Mouse (Mus musculus) gastrocnemius, postnatal 10 days (tissue): ENCODE measurements at regions not wholly inside any gene's neighbourhood (a gene's known extent, or its start where the extent isn't known, plus 50 kb on each side); places are given as distances from the start of the nearest gene placed in this dataset.
A peak's percentile ranks its signal among the peaks of the same experiment; 100 is the strongest.

ENCODE experiments used
- DNase-seq: peaks from one replicate; pipeline ENCODE4 v3.0.0; 2021; ENCODE audit warnings: mixed read lengths
- microRNA-seq, 2 experiments: library from miRNA; unstranded; fragments of <30 nt; microRNA quantifications; one replicate each; pipeline ENCODE4 v1.2.0; 2021

GRCm38 (mm10) chr13:114679703-114680378 lies 138.2 kb upstream of the Mocs2 start:
- no peak for DNase-seq

GRCm38 (mm10) chr13:114680379-114680733 lies 137.7 kb upstream of the Mocs2 start:
- DNase-seq, result no peak

- DNase-seq, result no peak
Observed at GRCm38 (mm10) chr13:114681196-114681595, 136.8 kb upstream of the Mocs2 start.

GRCm38 (mm10) chr13:114681887-114682286 lies 136.1 kb upstream of the Mocs2 start:
- DNase-seq, result no peak

- no peak for DNase-seq
Observed at GRCm38 (mm10) chr13:114682891-114683290, 135.1 kb upstream of the Mocs2 start.

- no peak for DNase-seq
Observed at GRCm38 (mm10) chr13:114684298-114684697, 133.7 kb upstream of the Mocs2 start.

GRCm38 (mm10) chr13:114685368-114685767 lies 132.7 kb upstream of the Mocs2 start:
- no peak for DNase-seq

- no peak for DNase-seq
Observed at GRCm38 (mm10) chr13:114712601-114713000, 105.4 kb upstream of the Mocs2 start.

- peak; percentile 5 for DNase-seq
Observed at GRCm38 (mm10) chr13:114719771-114720170, 98.3 kb upstream of the Mocs2 start.

GRCm38 (mm10) chr13:114726828-114727227 lies 91.2 kb upstream of the Mocs2 start:
- DNase-seq, result no peak

- DNase-seq, result no peak
Observed at GRCm38 (mm10) chr13:114735066-114735465, 83.0 kb upstream of the Mocs2 start.

- DNase-seq, result no peak
Observed at GRCm38 (mm10) chr13:114736066-114736465, 82.0 kb upstream of the Mocs2 start.

GRCm38 (mm10) chr13:114742534-114742933 lies 75.5 kb upstream of the Mocs2 start:
- no peak for DNase-seq

- no peak for DNase-seq
Observed at GRCm38 (mm10) chr13:114745814-114746213, 72.2 kb upstream of the Mocs2 start.

GRCm38 (mm10) chr13:114757459-114757858 lies 60.6 kb upstream of the Mocs2 start:
- no peak for DNase-seq

GRCm38 (mm10) chr13:114759886-114760285 lies 58.1 kb upstream of the Mocs2 start:
- DNase-seq, result no peak

GRCm38 (mm10) chr13:114760901-114761300 lies 57.1 kb upstream of the Mocs2 start:
- DNase-seq, result no peak

Small RNA genes in the stretch of these regions (microRNA-seq; reads per million reads assigned to microRNA genes)
- gene Gm25950, result 0 reads per million in 2 experiments
